Mouse (Mus musculus): ENCODE measurements around the gene Wfdc5. TPM values are rescaled to one million over a fixed set of nuclear protein-coding genes. Genes with fewer than 3 reads are reported as not detected.

The Wfdc5 gene
- not detected in 2 replicates for polyA plus RNA-seq (2014; fragmentation: Nextera tagmentation; extraction: Ambion mirVana)

DNA sequence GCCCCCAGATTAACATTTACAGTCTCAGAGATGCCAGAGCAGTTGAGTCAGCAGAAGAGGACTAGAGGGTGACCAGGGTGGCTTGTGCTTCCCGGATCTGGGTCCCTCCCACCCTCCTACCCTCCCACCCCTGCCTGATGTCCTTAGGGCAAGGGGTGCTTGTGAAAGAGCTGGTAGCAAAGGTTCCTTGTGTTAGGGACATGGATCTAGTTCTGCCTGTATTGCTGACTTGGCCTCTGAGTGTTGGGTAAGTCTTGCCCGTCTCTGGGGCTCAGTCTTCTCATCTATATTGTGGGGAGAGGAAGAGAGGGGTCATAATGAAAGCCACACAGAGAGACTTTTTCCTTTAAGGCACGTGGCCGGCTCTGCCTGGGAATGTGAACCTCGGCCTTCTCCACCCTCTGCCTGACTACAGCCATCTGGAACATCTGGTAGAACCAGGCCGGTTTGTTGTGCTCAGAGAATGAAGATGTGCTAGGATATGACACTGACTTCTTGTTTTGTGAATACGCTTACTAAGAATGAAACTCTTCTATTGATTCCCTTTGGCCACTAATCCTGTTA, at the start of gene Wfdc5:
Gene Wfdc5 (minus strand): TSS at position 51 of the 564 bp plus-strand sequence.
- H3K4me3 ChIP-seq (ENCODE audit: control insufficient read depth in 1 of 2, insufficient read depth in 1 of 2, low read depth in 1 of 2, low read length in 2 of 2), result no peak within 1 kb of the TSS
- WGBS, result 71% methylated on average over 7 of the region's 7 CpGs
- ATAC-seq (ENCODE audit: insufficient number of reproducible peaks, insufficient read depth, low FRiP score, low read depth), result no peak

GRCm38 (mm10) chr2:164228361-164229070, 46.0 kb upstream of the Wfdc5 start:
- ATAC-seq (ENCODE audit: insufficient number of reproducible peaks, insufficient read depth, low FRiP score, low read depth), result no peak
- 76% methylated on average over 8 of the region's 8 CpGs for WGBS
- H3K9ac ChIP-seq (ENCODE audit: low read length), result no peak overlapping the region

More for the DNA sequence above, at the start of gene Wfdc5:
- Histone ChIP-seq H3K9ac (ENCODE audit: low read length) (no peak within 1 kb of the TSS), H3K9me3 (ENCODE audit: control insufficient read depth, low read length) (no peaks in the 10 kb centered on the region), H3K4me1 (ENCODE audit: control insufficient read depth in 2 of 2, insufficient read depth in 2 of 2, low read length in 2 of 2) (no peaks in the 10 kb centered on the region), H3K27me3 (ENCODE audit: control insufficient read depth, insufficient read depth, low read length) (peaks cover 9% of the 10 kb centered on the region), H3K36me3 (ENCODE audit: control insufficient read depth, insufficient read depth, low read length) (no peaks in the 10 kb centered on the region), H3K27ac (replicated peaks in 1 of 2; ENCODE audit: control insufficient read depth in 1 of 2, insufficient read depth in 1 of 2, low read depth in 2 of 2, low read length in 2 of 2) (no peak within 1 kb of the TSS), H3K4me2 (ENCODE audit: low read length) (no peak within 1 kb of the TSS)

GRCm38 (mm10) chr2:164221522-164221921, 39.0 kb upstream of the Wfdc5 start, which contains the start of gene Wfdc15b:
Gene Wfdc15b, minus strand, starts transcription at chr2:164221660.
- no peak within 1 kb of the TSS for H3K9ac ChIP-seq (ENCODE audit: low read length)
- H3K4me2 ChIP-seq (ENCODE audit: low read length), result no peak within 1 kb of the TSS
- ATAC-seq (ENCODE audit: insufficient number of reproducible peaks, insufficient read depth, low FRiP score, low read depth), result no peak
- H3K36me3 ChIP-seq (ENCODE audit: control insufficient read depth, insufficient read depth, low read length), result no peaks in the 10 kb centered on the region
- H3K27me3 ChIP-seq (ENCODE audit: control insufficient read depth, insufficient read depth, low read length), result no peaks in the 10 kb centered on the region
- no peaks in the 10 kb centered on the region for H3K9me3 ChIP-seq (ENCODE audit: control insufficient read depth, low read length)
- H3K4me3 ChIP-seq (ENCODE audit: control insufficient read depth in 1 of 2, insufficient read depth in 1 of 2, low read depth in 1 of 2, low read length in 2 of 2), result no peak within 1 kb of the TSS
- no peaks in the 10 kb centered on the region for H3K4me1 ChIP-seq (ENCODE audit: control insufficient read depth in 2 of 2, insufficient read depth in 2 of 2, low read length in 2 of 2)
- WGBS, result 81% methylated on average over 11 of the region's 11 CpGs
- no peak within 1 kb of the TSS for H3K27ac ChIP-seq (replicated peaks in 1 of 2; ENCODE audit: control insufficient read depth in 1 of 2, insufficient read depth in 1 of 2, low read depth in 2 of 2, low read length in 2 of 2)

More at GRCm38 (mm10) chr2:164228361-164229070, 46.0 kb upstream of the Wfdc5 start:
- H3K4me1 ChIP-seq (ENCODE audit: control insufficient read depth in 2 of 2, insufficient read depth in 2 of 2, low read length in 2 of 2), result no peaks in the 10 kb centered on the region
- H3K4me3 ChIP-seq (ENCODE audit: control insufficient read depth in 1 of 2, insufficient read depth in 1 of 2, low read depth in 1 of 2, low read length in 2 of 2), result no peak overlapping the region
- H3K36me3 ChIP-seq (ENCODE audit: control insufficient read depth, insufficient read depth, low read length), result no peaks in the 10 kb centered on the region
- H3K27ac ChIP-seq (replicated peaks in 1 of 2; ENCODE audit: control insufficient read depth in 1 of 2, insufficient read depth in 1 of 2, low read depth in 2 of 2, low read length in 2 of 2), result no peak overlapping the region
- no peak overlapping the region for H3K4me2 ChIP-seq (ENCODE audit: low read length)
- H3K27me3 ChIP-seq (ENCODE audit: control insufficient read depth, insufficient read depth, low read length), result no peaks in the 10 kb centered on the region
- no peaks in the 10 kb centered on the region for H3K9me3 ChIP-seq (ENCODE audit: control insufficient read depth, low read length)

- no peaks in the 10 kb centered on the region for H3K27me3 ChIP-seq (ENCODE audit: control insufficient read depth, insufficient read depth, low read length)
- H3K9me3 ChIP-seq (ENCODE audit: control insufficient read depth, low read length), result no peaks in the 10 kb centered on the region
- H3K27ac ChIP-seq (replicated peaks in 1 of 2; ENCODE audit: control insufficient read depth in 1 of 2, insufficient read depth in 1 of 2, low read depth in 2 of 2, low read length in 2 of 2), result no peak overlapping the region
- no peak for ATAC-seq (ENCODE audit: insufficient number of reproducible peaks, insufficient read depth, low FRiP score, low read depth)
- H3K4me2 ChIP-seq (ENCODE audit: low read length), result no peak overlapping the region
- 83% methylated on average over 9 of the region's 9 CpGs for WGBS
- H3K36me3 ChIP-seq (ENCODE audit: control insufficient read depth, insufficient read depth, low read length), result no peaks in the 10 kb centered on the region
- no peak overlapping the region for H3K4me3 ChIP-seq (ENCODE audit: control insufficient read depth in 1 of 2, insufficient read depth in 1 of 2, low read depth in 1 of 2, low read length in 2 of 2)
- no peaks in the 10 kb centered on the region for H3K4me1 ChIP-seq (ENCODE audit: control insufficient read depth in 2 of 2, insufficient read depth in 2 of 2, low read length in 2 of 2)
- no peak overlapping the region for H3K9ac ChIP-seq (ENCODE audit: low read length)
Measured at GRCm38 (mm10) chr2:164219295-164219694, 36.8 kb upstream of the Wfdc5 start.

- Histone ChIP-seq H3K9ac (ENCODE audit: low read length) (no peak overlapping the region), H3K27me3 (ENCODE audit: control insufficient read depth, insufficient read depth, low read length) (no peaks in the 10 kb centered on the region), H3K9me3 (ENCODE audit: control insufficient read depth, low read length) (no peaks in the 10 kb centered on the region), H3K27ac (replicated peaks in 1 of 2; ENCODE audit: control insufficient read depth in 1 of 2, insufficient read depth in 1 of 2, low read depth in 2 of 2, low read length in 2 of 2) (no peak overlapping the region), H3K4me3 (ENCODE audit: control insufficient read depth in 1 of 2, insufficient read depth in 1 of 2, low read depth in 1 of 2, low read length in 2 of 2) (no peak overlapping the region), H3K4me1 (ENCODE audit: control insufficient read depth in 2 of 2, insufficient read depth in 2 of 2, low read length in 2 of 2) (no peaks in the 10 kb centered on the region), H3K4me2 (ENCODE audit: low read length) (no peak overlapping the region), H3K36me3 (ENCODE audit: control insufficient read depth, insufficient read depth, low read length) (no peaks in the 10 kb centered on the region)
- ATAC-seq (ENCODE audit: insufficient number of reproducible peaks, insufficient read depth, low FRiP score, low read depth), result no peak
- WGBS, result 80% methylated on average over 5 of the region's 5 CpGs
Measured at GRCm38 (mm10) chr2:164212711-164213110, 30.2 kb upstream of the Wfdc5 start.

- 86% methylated on average over 4 of the region's 4 CpGs for WGBS
- H3K4me1 ChIP-seq (ENCODE audit: control insufficient read depth in 2 of 2, insufficient read depth in 2 of 2, low read length in 2 of 2), result no peaks in the 10 kb centered on the region
- H3K4me2 ChIP-seq (ENCODE audit: low read length), result no peak overlapping the region
- H3K9me3 ChIP-seq (ENCODE audit: control insufficient read depth, low read length), result no peaks in the 10 kb centered on the region
- no peak for ATAC-seq (ENCODE audit: insufficient number of reproducible peaks, insufficient read depth, low FRiP score, low read depth)
- no peak overlapping the region for H3K27ac ChIP-seq (replicated peaks in 1 of 2; ENCODE audit: control insufficient read depth in 1 of 2, insufficient read depth in 1 of 2, low read depth in 2 of 2, low read length in 2 of 2)
- no peaks in the 10 kb centered on the region for H3K27me3 ChIP-seq (ENCODE audit: control insufficient read depth, insufficient read depth, low read length)
- H3K4me3 ChIP-seq (ENCODE audit: control insufficient read depth in 1 of 2, insufficient read depth in 1 of 2, low read depth in 1 of 2, low read length in 2 of 2), result no peak overlapping the region
- H3K36me3 ChIP-seq (ENCODE audit: control insufficient read depth, insufficient read depth, low read length), result no peaks in the 10 kb centered on the region
- no peak overlapping the region for H3K9ac ChIP-seq (ENCODE audit: low read length)
Measured at GRCm38 (mm10) chr2:164210892-164211291, 28.4 kb upstream of the Wfdc5 start.

DNA sequence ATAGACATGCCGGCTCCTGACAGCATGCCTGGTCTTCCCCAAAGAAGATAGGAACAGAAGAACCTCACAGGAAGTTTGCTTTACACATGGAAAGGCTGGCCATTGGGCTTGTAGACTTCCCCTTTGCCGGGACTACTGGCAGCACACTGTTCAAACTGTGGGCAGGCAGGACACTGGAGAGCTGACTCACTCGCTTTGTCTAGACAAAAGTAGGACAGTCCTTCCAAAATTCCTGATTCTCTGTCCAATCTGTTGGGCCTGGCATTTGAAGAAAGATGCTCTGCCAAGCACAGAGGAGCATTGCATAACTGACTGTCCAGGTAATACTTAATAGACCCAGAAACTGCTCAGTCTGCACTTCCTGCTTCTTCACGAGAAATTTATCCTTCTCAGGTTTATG, 24.1 kb upstream of the Wfdc5 start:
- Histone ChIP-seq H3K27me3 (ENCODE audit: control insufficient read depth, insufficient read depth, low read length) (no peaks in the 10 kb centered on the region), H3K4me2 (ENCODE audit: low read length) (no peak overlapping the region), H3K9ac (ENCODE audit: low read length) (no peak overlapping the region), H3K9me3 (ENCODE audit: control insufficient read depth, low read length) (no peaks in the 10 kb centered on the region), H3K4me3 (ENCODE audit: control insufficient read depth in 1 of 2, insufficient read depth in 1 of 2, low read depth in 1 of 2, low read length in 2 of 2) (no peak overlapping the region), H3K27ac (replicated peaks in 1 of 2; ENCODE audit: control insufficient read depth in 1 of 2, insufficient read depth in 1 of 2, low read depth in 2 of 2, low read length in 2 of 2) (no peak overlapping the region), H3K4me1 (ENCODE audit: control insufficient read depth in 2 of 2, insufficient read depth in 2 of 2, low read length in 2 of 2) (no peaks in the 10 kb centered on the region), H3K36me3 (ENCODE audit: control insufficient read depth, insufficient read depth, low read length) (no peaks in the 10 kb centered on the region)
- no peak for ATAC-seq (ENCODE audit: insufficient number of reproducible peaks, insufficient read depth, low FRiP score, low read depth)
- 58% methylated on average over 4 of the region's 4 CpGs for WGBS
